Mouse (Mus musculus): ENCODE measurements around the gene Bcl6b.

DNA sequence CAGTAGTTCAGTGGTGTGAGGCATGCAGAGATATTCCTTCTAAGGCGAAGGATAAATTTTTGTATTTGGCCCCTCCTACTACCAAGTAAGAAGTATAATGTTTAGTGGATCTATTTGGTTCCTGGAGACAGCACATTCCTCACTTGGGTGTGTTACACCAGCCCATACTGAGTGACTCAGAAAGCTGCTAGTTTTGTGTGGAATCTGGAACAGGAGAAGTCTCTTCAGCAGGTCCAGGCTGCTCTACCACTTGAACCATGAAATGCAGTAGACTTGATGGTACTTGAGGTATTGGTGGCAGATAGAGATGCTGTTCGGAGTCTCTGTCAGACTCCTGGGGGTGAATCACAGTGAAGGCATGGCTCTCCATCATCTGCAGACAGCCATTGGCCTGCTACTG lies 18.9 kb downstream of the Bcl6b start:
- TF ChIP-seq POLR2A (IDR thresholded peaks at IDR 0.05; ENCODE audit: low read depth, low read length): no peak
- no peak for TF ChIP-seq CTCF (IDR thresholded peaks at IDR 0.05; ENCODE audit: borderline replicate concordance, insufficient read depth, low read length)

Measured in embryonic fibroblast, embryonic 13.5 days (primary cell).